Mouse (Mus musculus): ENCODE measurements around the gene AC124108.1.

DNA sequence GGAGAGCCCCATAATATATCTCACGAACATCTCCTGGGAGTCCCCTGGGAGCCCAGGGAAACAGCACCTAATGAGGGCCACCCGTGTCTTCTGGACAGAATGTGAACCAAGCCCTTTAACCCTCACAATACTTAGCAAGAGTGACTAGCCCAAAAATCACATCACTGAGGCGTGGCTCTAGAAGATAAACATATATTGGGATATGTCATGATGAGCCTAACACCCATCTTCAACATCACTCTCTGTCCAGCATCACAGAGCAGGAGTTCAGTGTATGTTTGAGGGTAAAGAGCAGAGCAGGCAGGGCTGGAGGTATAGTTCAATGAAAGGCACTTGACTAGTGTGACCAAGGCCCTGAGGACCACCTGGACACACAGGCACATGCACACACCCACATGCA, 38.4 kb downstream of the AC124108.1 start, which contains the start of gene Gm10188:
- TF ChIP-seq CTCF (IDR thresholded peaks at IDR 0.05; ENCODE audit: borderline replicate concordance, control insufficient read depth, extremely low read depth, insufficient read depth, low read length, poor library complexity) (no peak), POLR2A (IDR thresholded peaks at IDR 0.05; ENCODE audit: control insufficient read depth, extremely low read depth, insufficient read depth, low read length, poor library complexity) (no peak)

Measured in thymus, adult 2 months (tissue).